Mouse (Mus musculus) G1E-ER4 (cell line): ENCODE results near the gene Myh3. TPM values are rescaled to one million over a fixed set of nuclear protein-coding genes. Genes with fewer than 3 reads are reported as not detected.

Experiments used
- GATA1 ChIP-seq: IDR thresholded peaks from one replicate; pipeline ENCODE4 v1.8.0; 2012; ENCODE audit warnings: low read length, inconsistent platforms
- polyA plus RNA-seq: library from polyadenylated mRNA; stranded (reverse); fragments of >175 nt; gene quantifications from 2 replicates; pipeline ENCODE4 v1.2.3, GENCODE M21; 2012

Myh3 gene
- polyA plus RNA-seq, 1 experiment = not detected

GRCm38 (mm10) chr11:67087225-67087624 lies 9.1 kb downstream of the Myh3 start:
- TF ChIP-seq GATA1 = no peak

GRCm38 (mm10) chr11:67093201-67093600 lies 15.1 kb downstream of the Myh3 start:
- TF ChIP-seq GATA1 = no peak

- TF ChIP-seq GATA1 = no peak
These were observed 15.6 kb downstream of the Myh3 start for GRCm38 (mm10) chr11:67093652-67094051.

GRCm38 (mm10) chr11:67094470-67094869 lies 16.4 kb downstream of the Myh3 start:
- no peak for TF ChIP-seq GATA1

DNA sequence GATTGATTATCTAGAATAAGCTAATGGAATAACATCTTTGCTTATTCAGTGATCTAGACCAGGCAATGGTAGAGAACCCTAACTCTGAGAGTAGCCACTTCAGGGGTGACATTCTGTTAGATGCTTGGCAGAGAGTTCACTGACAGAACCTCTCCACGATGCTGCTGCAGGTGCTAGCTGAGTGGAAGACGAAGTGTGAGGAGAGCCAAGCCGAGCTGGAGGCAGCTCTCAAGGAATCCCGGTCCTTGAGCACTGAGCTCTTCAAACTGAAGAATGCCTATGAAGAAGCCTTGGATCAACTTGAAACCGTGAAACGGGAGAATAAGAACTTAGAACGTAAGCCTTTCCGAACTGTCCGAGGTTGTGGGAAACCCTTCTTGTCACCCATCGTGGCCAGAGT lies 19.6 kb downstream of the Myh3 start:
- TF ChIP-seq GATA1 = no peak

GRCm38 (mm10) chr11:67098427-67098826 lies 20.3 kb downstream of the Myh3 start:
- no peak for TF ChIP-seq GATA1

DNA sequence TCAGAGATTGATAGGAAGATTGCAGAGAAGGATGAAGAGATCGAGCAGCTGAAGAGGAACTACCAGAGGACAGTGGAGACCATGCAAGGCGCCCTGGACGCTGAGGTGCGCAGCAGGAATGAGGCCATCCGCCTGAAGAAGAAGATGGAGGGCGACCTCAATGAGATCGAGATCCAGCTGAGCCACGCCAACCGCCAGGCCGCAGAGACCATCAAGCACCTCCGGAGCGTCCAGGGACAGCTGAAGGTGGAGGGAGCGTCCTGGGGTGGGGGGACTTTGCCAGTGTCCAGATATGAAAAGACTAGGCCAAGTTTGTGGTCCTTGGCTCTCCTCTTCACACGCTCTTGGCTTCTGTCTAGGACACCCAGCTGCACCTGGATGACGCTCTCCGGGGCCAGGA lies 21.1 kb downstream of the Myh3 start:
- TF ChIP-seq GATA1 = no peak

GRCm38 (mm10) chr11:67100169-67100568 lies 22.1 kb downstream of the Myh3 start:
- TF ChIP-seq GATA1 = no peak

DNA sequence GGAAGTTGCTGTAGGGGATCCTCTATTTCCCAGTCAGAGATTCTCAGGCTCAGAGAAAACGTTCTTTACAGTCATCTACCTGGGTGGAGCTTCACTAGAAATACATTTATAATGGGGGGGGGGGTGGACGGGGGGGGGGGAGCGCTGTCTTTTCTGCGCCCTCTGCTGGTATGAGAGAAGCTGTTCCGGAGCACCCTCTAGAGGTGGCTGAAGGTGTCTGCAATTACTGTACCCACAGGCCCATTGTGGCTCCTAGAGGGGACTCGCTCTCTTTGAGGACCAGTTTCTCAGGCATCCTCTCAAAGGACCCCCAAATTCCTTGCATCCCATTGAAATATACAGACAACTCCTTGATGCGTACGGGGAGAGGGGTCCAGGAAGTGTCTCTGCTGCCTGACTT lies 23.6 kb downstream of the Myh3 start:
- TF ChIP-seq GATA1 = no peak

DNA sequence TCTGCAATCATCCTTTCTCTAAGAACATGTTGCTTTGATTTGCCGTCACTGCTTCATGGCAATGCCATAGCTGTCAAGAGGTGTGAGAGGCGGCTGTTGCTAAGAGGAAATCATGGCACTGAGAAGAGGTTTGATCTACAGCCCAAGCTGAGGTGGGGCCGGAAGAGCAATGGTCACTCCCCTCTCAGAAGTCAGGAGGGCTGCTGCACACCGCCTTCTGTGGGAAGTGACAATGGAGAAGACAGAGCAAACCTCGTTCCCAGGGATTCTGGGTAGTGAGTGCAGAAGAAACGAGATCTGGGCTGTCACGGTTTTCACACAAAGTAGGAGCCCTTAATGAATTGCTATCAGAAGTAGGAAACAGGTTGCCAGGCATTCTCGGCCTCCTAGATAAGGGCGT lies 25.2 kb downstream of the Myh3 start:
- no peak for TF ChIP-seq GATA1

DNA sequence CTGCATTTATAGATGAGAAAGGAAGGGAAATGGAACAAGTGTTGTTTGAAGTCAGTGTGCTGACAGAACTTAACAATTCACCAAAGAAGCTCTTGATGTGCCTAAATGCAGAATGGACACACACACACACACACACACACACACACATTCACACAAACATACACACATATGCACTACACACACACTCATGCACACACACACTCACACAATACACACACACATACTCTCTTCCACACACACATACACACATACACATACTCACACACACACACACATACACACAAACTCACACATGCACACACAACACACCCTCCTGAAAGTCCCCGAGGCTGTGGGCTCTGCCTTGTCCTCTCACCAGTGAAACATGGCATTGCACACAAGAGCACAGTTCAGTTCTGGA lies 26.1 kb downstream of the Myh3 start:
- no peak for TF ChIP-seq GATA1

DNA sequence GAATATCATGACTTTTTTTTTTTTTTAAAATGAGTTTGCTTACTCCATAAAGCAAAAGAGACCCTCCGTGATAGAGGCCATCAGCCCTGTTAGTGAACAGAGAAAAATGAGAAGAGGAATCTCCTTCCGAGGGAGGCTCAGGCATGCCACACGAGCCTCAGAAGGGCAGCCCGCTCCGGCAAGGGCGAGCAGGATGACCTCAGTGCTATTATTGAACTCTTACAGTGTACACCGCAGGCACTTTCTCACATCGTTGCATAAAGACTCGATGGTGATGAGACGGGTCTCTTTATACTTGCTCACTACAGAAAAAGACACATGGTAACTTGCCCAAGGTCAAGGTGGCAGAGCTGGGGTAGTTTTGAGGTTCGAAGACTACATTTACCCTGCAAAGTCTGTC lies 26.6 kb downstream of the Myh3 start:
- no peak for TF ChIP-seq GATA1

DNA sequence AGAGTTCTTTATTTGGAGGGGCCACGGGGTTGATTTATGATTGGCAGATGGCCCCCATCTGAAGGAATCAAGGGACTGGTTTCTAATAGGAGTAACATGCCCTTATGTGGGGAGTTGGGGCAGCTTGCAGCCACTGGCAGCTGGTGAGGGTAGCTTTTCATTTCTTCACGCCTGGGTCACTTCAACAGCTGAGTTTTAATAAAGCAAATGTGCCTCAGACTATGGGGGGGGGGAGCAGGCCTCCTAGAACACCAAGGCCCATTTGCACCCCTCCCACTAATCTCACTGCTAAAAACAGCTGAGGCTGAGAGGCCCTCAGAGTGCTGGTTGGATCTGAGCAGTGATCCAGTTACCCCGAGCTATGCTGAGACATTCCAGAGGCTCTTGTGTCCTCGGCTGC lies 27.6 kb downstream of the Myh3 start:
- no peak for TF ChIP-seq GATA1

GRCm38 (mm10) chr11:67106973-67107372 lies 28.9 kb downstream of the Myh3 start:
- no peak for TF ChIP-seq GATA1

DNA sequence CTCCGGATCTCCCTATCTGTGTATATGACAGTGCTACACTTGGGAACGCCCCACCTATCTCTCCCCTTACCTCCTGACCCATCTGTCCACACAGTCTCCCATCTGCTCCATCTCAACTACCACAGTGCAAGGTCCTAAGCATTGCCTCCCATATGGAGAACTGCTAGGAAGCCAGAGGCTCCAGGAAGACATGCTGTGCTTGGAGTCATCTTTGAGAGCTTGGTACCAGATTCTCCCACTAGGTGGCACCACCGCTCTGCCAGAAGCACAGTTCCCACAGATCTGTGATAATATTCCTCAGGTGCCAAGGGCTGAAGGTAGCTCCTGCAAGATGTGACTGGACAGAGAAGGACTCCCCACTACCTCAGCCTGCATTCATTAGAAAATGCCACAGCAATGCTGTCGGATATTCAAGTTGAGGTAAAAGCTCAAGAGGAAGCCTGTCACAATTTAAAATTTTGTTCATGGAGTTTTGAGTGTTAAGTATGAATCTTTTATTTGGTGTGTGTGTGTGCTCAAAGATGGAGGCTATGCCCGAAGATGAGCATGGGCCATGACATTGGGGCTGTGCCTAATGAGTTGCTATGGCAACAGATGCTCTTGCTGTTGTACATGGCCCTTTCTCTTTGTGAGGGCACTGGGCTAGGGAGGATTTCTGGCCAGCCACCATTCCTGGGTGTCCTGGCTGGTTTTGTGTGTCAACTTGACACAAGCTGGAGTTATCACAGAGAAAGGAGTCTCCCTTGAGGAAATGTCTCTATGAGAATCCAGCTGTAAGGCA lies 32.3 kb downstream of the Myh3 start:
- TF ChIP-seq GATA1 = no peak

DNA sequence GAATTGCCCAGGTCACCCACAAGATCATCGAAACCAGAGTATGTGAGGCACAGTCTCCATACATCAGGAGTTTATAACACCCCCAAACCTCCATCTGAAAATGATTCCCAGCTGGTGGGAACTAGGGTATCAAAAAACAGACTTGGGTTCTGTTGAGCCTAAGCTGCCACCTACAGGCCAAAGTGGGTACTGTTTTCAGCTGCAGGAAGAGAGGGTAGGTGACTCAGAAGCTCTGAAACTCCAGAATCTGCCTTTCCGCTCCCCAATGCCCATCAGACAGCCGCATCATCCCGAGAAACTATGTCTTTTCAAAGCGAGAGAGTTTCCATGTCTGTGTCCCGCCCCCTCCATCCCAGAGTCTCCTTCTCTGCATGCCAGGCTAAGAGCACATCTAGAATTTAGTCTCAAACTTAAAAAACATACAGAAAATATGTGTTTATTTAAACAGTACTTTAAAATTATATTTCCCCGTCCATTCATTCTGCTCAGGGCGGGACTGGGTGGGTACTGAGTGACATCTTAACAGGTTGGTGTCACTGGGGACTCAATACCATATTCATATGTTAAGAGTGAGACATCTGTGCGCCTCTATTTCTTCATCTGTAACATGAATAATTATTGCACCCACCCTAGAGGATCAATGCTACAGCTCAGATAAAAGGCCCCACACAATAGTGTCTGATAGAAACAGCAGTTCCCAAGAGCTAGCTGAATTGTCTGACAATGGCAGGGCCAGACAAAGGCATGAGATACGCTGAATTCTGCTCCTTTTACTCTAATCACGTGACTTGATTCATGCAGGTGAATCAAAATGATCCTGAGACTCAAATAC lies 34.1 kb downstream of the Myh3 start:
- no peak for TF ChIP-seq GATA1

DNA sequence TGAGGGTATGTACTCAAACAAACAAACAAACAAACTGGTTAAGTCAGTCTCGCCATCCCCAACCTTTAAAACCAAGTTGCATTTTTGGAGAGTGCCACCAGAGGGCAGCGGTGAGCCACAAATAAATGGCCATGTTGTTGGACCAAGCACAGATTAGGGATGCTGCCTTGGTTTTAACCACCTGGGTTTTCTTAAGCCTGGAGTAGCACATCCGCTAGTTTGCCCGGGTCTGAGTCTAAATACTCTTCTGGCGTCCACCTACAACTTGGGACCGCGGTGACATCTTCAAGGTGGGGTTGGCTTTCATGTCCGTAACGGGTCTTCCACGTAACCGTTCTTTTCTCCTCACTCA lies 34.7 kb downstream of the Myh3 start:
- TF ChIP-seq GATA1 = no peak
